Mouse (Mus musculus) kidney, adult 2 months (tissue): ENCODE data around the gene F11r. TPM values are rescaled to one million over a fixed set of nuclear protein-coding genes. Genes with fewer than 3 reads are reported as not detected.

Experiments used
- DNase-seq: peaks from one replicate; pipeline ENCODE4 v3.0.0; 2021
- H3K27ac ChIP-seq: fragments of 200-500 bp; 2 replicates; pipeline ENCODE4 v1.5.1; 2012; ENCODE audit warnings: low read depth, low read length, control low read depth, inconsistent platforms; ENCODE audit not compliant: insufficient read depth
- H3K27me3 ChIP-seq: fragments of 200-500 bp; replicated peaks from 2 replicates; pipeline ENCODE4 v1.6.1; 2012; ENCODE audit warnings: mild to moderate bottlenecking, moderate library complexity, low read length, inconsistent platforms; ENCODE audit not compliant: control insufficient read depth, insufficient read depth
- H3K36me3 ChIP-seq: fragments of 200-500 bp; 2 replicates; pipeline ENCODE4 v1.6.1; 2012; ENCODE audit warnings: mild to moderate bottlenecking, moderate library complexity, low read length, inconsistent platforms; ENCODE audit not compliant: control insufficient read depth, insufficient read depth
- H3K4me1 ChIP-seq: fragments of 200-500 bp; 2 replicates; pipeline ENCODE4 v1.6.1; 2011; ENCODE audit warnings: low read length; ENCODE audit not compliant: control insufficient read depth, insufficient read depth
- H3K4me3 ChIP-seq: fragments of 200-500 bp; 2 replicates; pipeline ENCODE4 v1.5.1; 2011; ENCODE audit warnings: mild to moderate bottlenecking, low read depth, low read length, control low read depth; ENCODE audit not compliant: insufficient read depth
- CTCF ChIP-seq: fragments of 200-500 bp; conservative IDR thresholded peaks from 2 replicates; pipeline ENCODE4 v1.5.1; 2011; ENCODE audit warnings: low read depth, mild to moderate bottlenecking, control low read depth, low read length, moderate library complexity, mixed read lengths; ENCODE audit not compliant: insufficient read depth, insufficient read length
- POLR2A ChIP-seq: fragments of 200-500 bp; IDR thresholded peaks from one replicate; pipeline ENCODE4 v1.6.1; 2011; ENCODE audit warnings: low read depth, low read length, control low read depth
- WGBS: fragments of 180-500 bp; shearing (Covaris S2); methylation state at CpG from one replicate; pipeline ENCODE4 v1.1.7; 2018; 5-methylcytosine and 5-hydroxymethylcytosine counted together
- polyA plus RNA-seq: library from polyadenylated mRNA; depleted of rRNA; stranded (reverse); fragments of >200 nt; gene quantifications from 2 replicates; pipeline ENCODE4 v1.2.3, GENCODE M21; 2012; rRNA removed

Gene F11r
- polyA plus RNA-seq, result 88.7 and 106 TPM in 2 replicates

DNA sequence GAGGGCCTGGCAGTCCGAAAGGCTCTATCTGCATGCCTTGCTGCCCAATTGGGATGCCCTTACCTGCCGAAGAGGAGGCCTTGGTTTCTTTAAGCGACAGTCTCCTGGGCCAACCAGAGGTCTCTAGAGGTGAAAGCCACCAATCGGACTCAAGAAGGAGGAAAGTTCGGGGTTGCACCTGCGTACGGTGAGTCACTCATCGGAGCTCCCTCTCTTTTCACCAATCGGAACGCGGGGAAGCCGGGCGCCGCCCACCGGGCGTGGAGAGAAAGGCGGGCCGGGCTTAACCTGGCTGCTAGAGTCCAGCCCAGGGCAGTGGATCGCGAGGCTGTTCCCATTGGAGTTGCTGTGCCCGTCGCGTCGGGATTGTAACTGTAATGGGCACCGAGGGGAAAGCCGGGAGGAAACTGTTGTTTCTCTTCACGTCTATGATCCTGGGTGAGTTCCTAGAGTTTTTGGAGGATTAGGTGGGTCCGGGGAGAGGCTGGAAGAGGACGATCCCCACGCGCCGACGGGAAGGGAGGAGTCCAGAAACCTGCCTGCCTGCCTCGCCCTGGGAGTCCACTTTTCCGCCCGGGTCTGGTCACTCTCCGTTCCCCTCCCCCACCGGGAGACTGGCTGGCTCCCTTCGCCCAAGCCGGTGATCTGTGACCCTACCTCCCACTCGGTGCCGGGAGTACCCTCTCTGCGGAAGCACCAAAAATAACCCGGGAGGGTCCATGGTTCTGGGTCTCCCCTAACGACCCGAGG lies at the start of gene F11r:
F11r (plus strand) TSS at position 272 of the 750 bp plus-strand sequence.
- H3K36me3 ChIP-seq, result no peaks in the 10 kb centered on the region
- peak; percentile 98 for DNase-seq
- peaks cover 28% of the 10 kb centered on the region for H3K4me1 ChIP-seq
- no peaks in the 10 kb centered on the region for H3K27me3 ChIP-seq
- TF ChIP-seq POLR2A (peak; percentile 97), CTCF (no peak)
- 1% methylated on average over 46 of the region's 46 CpGs for WGBS
- peak within 1 kb of the TSS; percentile 81 for H3K4me3 ChIP-seq
- peak within 1 kb of the TSS; percentile 88 for H3K27ac ChIP-seq

DNA sequence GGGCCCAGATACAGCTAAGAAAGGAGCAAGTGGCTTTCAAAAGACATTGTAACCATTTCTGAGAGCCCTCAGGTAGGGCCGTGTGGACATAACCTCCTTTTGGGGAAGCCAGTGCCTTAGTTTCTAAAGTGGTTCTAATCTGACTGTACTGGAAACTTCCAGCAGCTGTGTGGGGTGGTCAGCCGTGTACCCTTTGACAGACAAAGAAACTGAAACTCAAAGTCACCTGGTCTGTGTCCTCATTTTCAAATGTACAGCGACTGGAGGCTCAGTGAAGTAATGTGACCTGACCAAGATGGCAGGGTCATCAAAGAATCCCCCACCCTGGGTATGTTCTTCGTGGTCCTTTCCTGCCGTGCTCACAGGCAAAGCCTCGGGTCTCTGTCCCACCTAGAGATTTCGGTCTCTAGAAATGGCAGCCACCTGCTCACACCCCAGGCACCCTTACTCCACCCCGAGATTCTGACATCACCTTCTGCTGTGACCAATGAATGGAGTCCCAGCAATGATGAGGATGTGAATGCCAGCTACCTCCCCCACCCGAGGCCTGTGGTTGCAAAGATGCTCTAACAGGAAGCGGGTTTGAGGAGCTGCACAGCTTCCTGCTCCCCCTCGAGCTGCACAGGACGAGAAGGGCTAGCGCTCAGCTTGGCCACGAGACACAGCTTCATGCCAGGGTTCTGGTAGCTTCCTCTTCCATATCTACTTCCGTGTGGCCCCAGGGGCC lies 48.8 kb upstream of the F11r start, which contains the start of gene Arhgap30:
Arhgap30 (plus strand) TSS at position 579 of the 727 bp plus-strand sequence.
- 77% methylated on average over 15 of the region's 15 CpGs for WGBS

DNA sequence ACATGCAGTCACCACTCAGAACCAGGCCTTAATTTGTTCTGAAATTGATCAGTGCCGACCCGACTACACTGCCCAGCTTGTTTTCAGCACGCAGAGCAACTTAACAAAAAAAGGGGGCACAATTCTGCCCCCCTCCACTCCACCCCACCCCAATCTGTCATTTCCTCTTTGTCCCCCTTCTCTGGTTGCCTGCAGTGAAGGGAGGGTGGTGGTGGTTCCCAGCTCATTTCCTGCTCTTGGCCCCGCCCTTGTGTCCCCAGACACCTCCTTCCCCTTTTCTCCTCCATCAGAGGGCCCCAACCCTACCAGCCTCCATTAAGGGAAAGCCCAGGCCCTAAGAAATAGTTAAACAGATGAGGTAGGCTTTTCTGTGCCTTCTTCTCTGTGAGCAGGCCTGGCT lies 47.2 kb upstream of the F11r start:
- DNase-seq, result peak; percentile 30
- H3K27ac ChIP-seq, result no peak overlapping the region
- 83% methylated on average over 4 of the region's 4 CpGs for WGBS
- no peak overlapping the region for H3K4me3 ChIP-seq
- no peaks in the 10 kb centered on the region for H3K4me1 ChIP-seq
- H3K27me3 ChIP-seq, result no peaks in the 10 kb centered on the region
- no peak for TF ChIP-seq CTCF
- no peak for TF ChIP-seq POLR2A
- H3K36me3 ChIP-seq, result no peaks in the 10 kb centered on the region

More for the DNA sequence above, 48.8 kb upstream of the F11r start, which contains the start of gene Arhgap30:
- TF ChIP-seq POLR2A (no peak), CTCF (no peak)
- Histone ChIP-seq H3K4me3 (peak within 1 kb of the TSS; percentile 6; the same call in 1 of the 2 replicates), H3K27me3 (no peaks in the 10 kb centered on the region), H3K4me1 (no peaks in the 10 kb centered on the region), H3K36me3 (no peaks in the 10 kb centered on the region), H3K27ac (no peak within 1 kb of the TSS)
- peak; percentile 49 for DNase-seq

DNA sequence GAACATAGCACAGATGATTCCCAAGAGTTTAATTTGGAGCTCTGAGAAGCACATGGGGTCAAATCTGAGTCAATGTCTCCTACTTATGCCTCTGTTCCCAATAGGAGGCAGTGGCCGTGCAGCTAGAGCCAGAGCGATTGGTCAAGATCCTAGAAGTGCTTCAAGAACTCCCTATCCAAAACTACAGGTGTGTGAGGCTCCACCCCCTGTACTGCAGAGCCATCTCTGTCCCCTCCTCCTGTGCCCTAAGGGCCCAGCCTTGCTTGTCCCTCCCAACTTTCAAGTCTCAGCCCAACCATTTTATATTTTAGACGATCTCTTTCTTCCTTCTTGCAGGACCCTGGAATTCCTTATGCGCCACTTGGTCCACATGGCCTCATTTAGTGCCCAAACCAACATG lies 35.5 kb upstream of the F11r start:
- H3K27me3 ChIP-seq, result no peaks in the 10 kb centered on the region
- H3K4me3 ChIP-seq, result no peak overlapping the region
- no peak overlapping the region for H3K27ac ChIP-seq
- H3K36me3 ChIP-seq, result no peaks in the 10 kb centered on the region
- TF ChIP-seq POLR2A, result no peak
- TF ChIP-seq CTCF, result no peak
- 77% methylated on average over 4 of the region's 4 CpGs for WGBS
- no peak for DNase-seq
- no peaks in the 10 kb centered on the region for H3K4me1 ChIP-seq

DNA sequence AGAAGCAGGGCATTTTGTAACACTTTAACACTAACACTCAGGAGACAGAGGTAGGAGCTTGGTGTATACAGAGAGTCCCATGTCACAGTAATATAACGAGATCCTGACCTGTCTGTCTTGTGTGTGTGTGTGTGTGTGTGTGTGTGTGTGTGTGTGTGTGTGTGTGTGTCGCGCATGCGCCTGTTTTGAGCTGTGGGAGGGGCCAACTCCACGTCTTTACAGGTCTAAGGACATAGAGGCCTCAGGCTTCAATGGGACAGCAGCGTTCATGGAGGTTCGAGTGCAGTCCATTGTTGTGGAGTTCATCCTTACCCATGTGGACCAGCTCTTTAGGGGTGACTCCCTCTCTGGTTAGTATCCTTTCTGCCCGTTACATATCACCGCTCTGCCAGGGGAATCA lies 34.3 kb upstream of the F11r start:
- 77% methylated on average over 9 of the region's 9 CpGs for WGBS
- Histone ChIP-seq H3K4me3 (no peak overlapping the region), H3K36me3 (no peaks in the 10 kb centered on the region)

DNA sequence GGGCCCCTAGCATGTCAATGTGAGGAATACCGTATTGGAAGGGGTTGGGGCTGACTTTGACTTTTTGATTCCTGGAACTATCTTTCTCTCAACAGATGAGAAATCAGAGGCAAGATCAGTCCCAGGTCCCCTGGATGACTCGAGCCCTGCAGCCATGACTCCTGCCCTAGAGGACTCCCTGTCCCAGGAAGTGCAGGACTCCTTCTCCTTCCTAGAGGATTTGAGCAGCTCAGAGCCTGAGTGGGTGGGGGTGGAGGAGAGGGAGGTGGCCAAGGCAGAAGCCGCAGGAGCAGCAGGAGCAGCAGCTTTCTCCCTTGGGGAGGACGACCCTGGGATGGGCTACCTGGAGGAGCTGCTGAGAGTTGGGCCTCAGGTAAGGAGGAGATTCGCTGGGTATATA lies 30.1 kb upstream of the F11r start:
- Histone ChIP-seq H3K36me3 (no peaks in the 10 kb centered on the region), H3K4me3 (no peak overlapping the region), H3K4me1 (no peaks in the 10 kb centered on the region), H3K27me3 (no peaks in the 10 kb centered on the region), H3K27ac (no peak overlapping the region)
- WGBS, result 83% methylated on average over 5 of the region's 5 CpGs
- no peak for DNase-seq
- TF ChIP-seq POLR2A (no peak), CTCF (no peak)

More for the DNA sequence above, 34.3 kb upstream of the F11r start:
- Histone ChIP-seq H3K27me3 (no peaks in the 10 kb centered on the region), H3K27ac (no peak overlapping the region), H3K4me1 (no peaks in the 10 kb centered on the region)
- no peak for DNase-seq
- no peak for TF ChIP-seq CTCF

DNA sequence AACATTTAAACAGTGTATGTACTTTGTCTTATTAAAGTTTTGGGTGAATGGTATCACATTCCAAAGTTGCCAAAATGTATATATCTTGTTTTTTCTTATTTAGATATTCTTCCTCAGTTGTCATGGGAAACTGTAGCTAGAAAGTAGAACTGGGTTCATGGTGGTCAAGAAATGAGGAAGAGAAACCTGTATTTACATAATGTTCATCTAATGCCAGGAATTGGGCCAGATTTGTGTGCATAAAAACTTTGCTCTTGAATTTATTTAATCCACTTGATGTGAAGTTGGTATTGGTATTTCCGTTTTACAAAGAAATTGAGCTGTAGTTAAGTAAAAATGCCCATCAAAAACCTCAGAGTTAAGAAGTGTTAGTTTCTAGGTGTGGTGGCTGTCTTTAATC lies 27.1 kb upstream of the F11r start:
- no peak for DNase-seq
- H3K4me3 ChIP-seq, result no peak overlapping the region
- no peaks in the 10 kb centered on the region for H3K27me3 ChIP-seq
- no peak overlapping the region for H3K27ac ChIP-seq
- no peaks in the 10 kb centered on the region for H3K4me1 ChIP-seq
- no peaks in the 10 kb centered on the region; the same call in 1 of the 2 replicates for H3K36me3 ChIP-seq
- TF ChIP-seq CTCF (no peak), POLR2A (no peak)
- WGBS, result 89% methylated on average over 1 of the region's 1 CpGs
